Comparison of ENCODE assay signal across 7 mouse cellular contexts in the genomic region with DNA sequence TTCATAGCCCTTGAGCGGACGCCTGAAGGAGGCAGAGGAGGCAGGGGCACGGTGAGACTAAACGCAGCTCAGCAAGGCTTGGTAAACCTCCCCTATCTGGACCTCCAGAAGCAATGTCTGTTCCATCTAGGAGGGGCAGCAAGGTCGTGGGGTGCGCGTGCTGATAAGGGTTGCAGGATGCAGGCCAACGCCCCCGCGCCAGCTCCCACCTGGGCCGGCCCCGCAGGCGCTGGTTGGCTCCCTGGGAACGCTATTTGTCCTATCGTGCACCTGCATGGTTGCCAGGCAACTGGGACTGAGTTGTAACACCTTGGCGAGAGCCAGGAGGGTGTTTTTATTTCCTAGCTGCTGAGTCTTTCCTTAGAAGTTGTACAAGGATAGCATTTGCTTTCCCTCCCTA. TPM values are rescaled to one million over a fixed set of nuclear protein-coding genes. Genes with fewer than 3 reads are reported as not detected.
DNase-seq lines count a peak whose midpoint lies in the region; ATAC-seq lines count a peak whose summit lies in the region.

No protein-coding gene starts in this region.

- DNase-seq in ovary, adult 18-20 months (ENCODE audit: low spot score) = peak; percentile 50
- no peak for DNase-seq in ovary, postnatal 14 days (ENCODE audit: low spot score)
- DNase-seq in kidney, postnatal 4 days = peak; percentile 55 to 71
- DNase-seq in right cerebral cortex, adult 18-20 months = peak; percentile 51
- no peak for DNase-seq in gastrocnemius, adult 8-10 months (ENCODE audit: low spot score in 2 of 2)
- no peak for DNase-seq in thymus, postnatal 0 days (ENCODE audit: low spot score)

- ATAC-seq in erythroblast, adult 5-6 weeks (replicated peaks; ENCODE audit: low FRiP score, poor library complexity, severe bottlenecking) = peak; percentile 75

RNA-seq across cellular contexts. Expression of a gene that starts 41.2 kb away (rescaled TPM):
- total RNA-seq in erythroblast, adult 5-6 weeks (2015; ENCODE audit: low replicate concordance) = not detected in 2 replicates
- not detected in 2 replicates for total RNA-seq in erythroblast, adult 5-6 weeks (2017; ENCODE audit: low replicate concordance)
- total RNA-seq in gastrocnemius, adult 8-10 months (2022) = 1 to 10 TPM in 1 of 4 experiments, under 1 TPM in 3; 0.63 to 1.3 (median 0.94) TPM
- 7.8 and 8.1 TPM in 2 replicates for polyA plus RNA-seq in thymus, postnatal 0 days (2015; fragmentation: Nextera tagmentation; extraction: Ambion mirVana)

RNA-seq across cellular contexts. Expression of a gene that starts 43.7 kb away (rescaled TPM):
- 0.58 and 4.2 TPM in 2 replicates for total RNA-seq in erythroblast, adult 5-6 weeks (2015; ENCODE audit: low replicate concordance)
- total RNA-seq in erythroblast, adult 5-6 weeks (2017; ENCODE audit: low replicate concordance) = 3.6 and 4.5 TPM in 2 replicates
- total RNA-seq in gastrocnemius, adult 8-10 months (2022) = 1 to 10 TPM; 4.2 to 6.9 (median 5.4) TPM
- 14.0 and 14.1 TPM in 2 replicates for polyA plus RNA-seq in thymus, postnatal 0 days (2015; fragmentation: Nextera tagmentation; extraction: Ambion mirVana)

RNA-seq across cellular contexts. Expression of a gene that starts 56.1 kb away (rescaled TPM):
- total RNA-seq in erythroblast, adult 5-6 weeks (2015; ENCODE audit: low replicate concordance) = 1.9 and 6.7 TPM in 2 replicates
- 4.6 and 5.7 TPM in 2 replicates for total RNA-seq in erythroblast, adult 5-6 weeks (2017; ENCODE audit: low replicate concordance)
- total RNA-seq in gastrocnemius, adult 8-10 months (2022) = 1 to 10 TPM; 2.0 to 4.5 (median 2.3) TPM
- 34.2 and 37.7 TPM in 2 replicates for polyA plus RNA-seq in thymus, postnatal 0 days (2015; fragmentation: Nextera tagmentation; extraction: Ambion mirVana)

Comparison
In these comparisons a context has a peak if more than half of its experiments do, and no peak if none do; other contexts are left out.
1. DNase-seq: peak in ovary, adult 18-20 months (single experiment), kidney, postnatal 4 days (2 of 2) and right cerebral cortex, adult 18-20 months (single experiment); none in ovary, postnatal 14 days (single experiment), gastrocnemius, adult 8-10 months (0 of 2) and thymus, postnatal 0 days (single experiment).